Mouse (Mus musculus) heart, postnatal 14 days (tissue): ENCODE results near the gene Mtch1. TPM values are rescaled to one million over a fixed set of nuclear protein-coding genes. Genes with fewer than 3 reads are reported as not detected.

Experiments used
- DNase-seq, 2 experiments: peaks; one replicate each; pipeline ENCODE4 v3.0.0; 2021 to 2022
- intact Hi-C: fragments of 180-260 bp; cut with DNase I; formaldehyde crosslinking; loops from one replicate; pipeline ENCODE4 v1.15.1; 2025
- total RNA-seq, 2 experiments: library from RNA; stranded (reverse); gene quantifications; 2 replicates each; pipeline ENCODE4 v1.2.3; 2021

Gene Mtch1
- total RNA-seq, 2 experiments from 2014 or later = 272 to 279 TPM

- DNase-seq = no peak
- intact Hi-C loops = no loop called here
Observed at GRCm38 (mm10) chr17:29315672-29316465, 31.9 kb downstream of the Mtch1 start.

GRCm38 (mm10) chr17:29313300-29313699 is 34.4 kb downstream of the Mtch1 start:
- intact Hi-C loops = no loop called here
- no peak for DNase-seq

- intact Hi-C loops = no loop called here
- DNase-seq = no peak
Observed at GRCm38 (mm10) chr17:29312082-29312481, 35.7 kb downstream of the Mtch1 start.

- DNase-seq = no peak
- intact Hi-C loops = no loop called here
Observed at GRCm38 (mm10) chr17:29311602-29312001, 36.1 kb downstream of the Mtch1 start.

- intact Hi-C loops = no loop called here
- peak in 1 of 2 experiments; percentile 67 for DNase-seq
Observed at GRCm38 (mm10) chr17:29310056-29310623, 37.6 kb downstream of the Mtch1 start.

- no peak for DNase-seq
Observed at GRCm38 (mm10) chr17:29305871-29306270, 41.9 kb downstream of the Mtch1 start.

GRCm38 (mm10) chr17:29305058-29305806 is 42.5 kb downstream of the Mtch1 start:
- peak; percentile 58 to 65 for DNase-seq
- intact Hi-C loops = no loop called here

More at GRCm38 (mm10) chr17:29305871-29306270, 41.9 kb downstream of the Mtch1 start:
- intact Hi-C loops = no loop called here

- peak; percentile 39 to 50 for DNase-seq
- intact Hi-C loops = no loop called here
Observed at GRCm38 (mm10) chr17:29304376-29305057, 43.2 kb downstream of the Mtch1 start.

GRCm38 (mm10) chr17:29303856-29304255 is 43.9 kb downstream of the Mtch1 start:
- no peak for DNase-seq
- intact Hi-C loops = no loop called here

- DNase-seq = no peak
Observed at GRCm38 (mm10) chr17:29303087-29303486, 44.6 kb downstream of the Mtch1 start.

GRCm38 (mm10) chr17:29302149-29302548 is 45.6 kb downstream of the Mtch1 start:
- peak; percentile 49 to 56 for DNase-seq

More at GRCm38 (mm10) chr17:29303087-29303486, 44.6 kb downstream of the Mtch1 start:
- intact Hi-C loops = no loop called here

GRCm38 (mm10) chr17:29301421-29301820 is 46.3 kb downstream of the Mtch1 start:
- intact Hi-C loops = no loop called here
- no peak for DNase-seq

More at GRCm38 (mm10) chr17:29302149-29302548, 45.6 kb downstream of the Mtch1 start:
- intact Hi-C loops = no loop called here

- intact Hi-C loops = no loop called here
Observed at GRCm38 (mm10) chr17:29300926-29301325, 46.8 kb downstream of the Mtch1 start.

GRCm38 (mm10) chr17:29299282-29299681 is 48.5 kb downstream of the Mtch1 start:
- no peak for DNase-seq
- intact Hi-C loops = no loop called here

More at GRCm38 (mm10) chr17:29300926-29301325, 46.8 kb downstream of the Mtch1 start:
- no peak for DNase-seq

GRCm38 (mm10) chr17:29297813-29298212 is 49.9 kb downstream of the Mtch1 start:
- intact Hi-C loops = no loop called here
- DNase-seq = no peak

GRCm38 (mm10) chr17:29297321-29297720 is 50.4 kb downstream of the Mtch1 start:
- no peak for DNase-seq
- intact Hi-C loops = no loop called here

GRCm38 (mm10) chr17:29295835-29296234 is 51.9 kb downstream of the Mtch1 start:
- DNase-seq = no peak
- intact Hi-C loops = no loop called here

- intact Hi-C loops = loop anchor here (1.0 kb wide), 1 partner anchor 77 kb away; no protein-coding TSS in a partner anchor
- peak; percentile 54 to 63 for DNase-seq
Observed at GRCm38 (mm10) chr17:29293807-29294605, 53.7 kb downstream of the Mtch1 start.

GRCm38 (mm10) chr17:29292996-29293395 is 54.7 kb downstream of the Mtch1 start:
- intact Hi-C loops = no loop called here
- DNase-seq = no peak

- intact Hi-C loops = no loop called here
- DNase-seq = no peak
Observed at GRCm38 (mm10) chr17:29291793-29292192, 55.9 kb downstream of the Mtch1 start.
